Mouse (Mus musculus) embryonic stem cell, embryonic (primary cell): Measurements from ENCODE around the gene Mgst2.

Experiments
- CTCF ChIA-PET, 4 experiments: fragments of 300-600 bp in 2 of 4; fragments of 350-600 bp in 2 of 4; sonication (Branson Sonifier 250); formaldehyde crosslinking; loops; one replicate each; lab custom pipeline; 2022; ENCODE audit warnings: inconsistent platforms in 2 of 4; lab: Charles Lee
- POLR2A ChIA-PET, 4 experiments: fragments of 300-600 bp in 2 of 4; fragments of 350-600 bp in 2 of 4; sonication (Branson Sonifier 250); formaldehyde crosslinking; loops; one replicate each; lab custom pipeline; 2022; ENCODE audit warnings: antibody characterized with exemption in 4 of 4, inconsistent platforms in 1 of 4; lab: Charles Lee

Mgst2 gene

DNA sequence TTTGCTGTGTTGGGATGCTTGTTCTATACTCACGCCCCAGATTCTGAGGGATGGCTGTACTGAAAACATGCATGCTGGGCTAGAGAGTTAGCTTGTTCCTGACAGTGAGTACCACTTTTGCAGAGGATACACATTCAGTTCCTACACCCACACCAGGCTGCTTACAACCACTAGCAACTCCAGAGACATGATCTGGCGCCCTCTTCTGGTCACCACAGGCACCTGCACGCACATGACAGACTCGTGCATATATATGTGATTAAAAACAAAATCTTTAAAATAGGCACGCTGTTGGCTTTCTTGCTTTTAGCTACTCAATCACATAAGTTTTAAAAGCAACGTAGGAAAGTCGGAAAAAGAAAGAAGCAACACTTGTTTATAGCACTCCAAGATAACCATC lies 45.1 kb downstream of the Mgst2 start:
- ChIA-PET POLR2A (interaction anchor here in 2 of 4 experiments (0.6 to 0.8 kb wide), 3 partner anchors 23 to 211 kb away, joined by 3 to 4 read pairs (median 3); no protein-coding TSS in a partner anchor), CTCF (interaction anchor here in 3 of 4 experiments (0.6 to 1.0 kb wide), 7 partner anchors 26 to 278 kb away, joined by 3 to 4 read pairs (median 3); partner anchors contain the start of gene Rab33b (in 1 of the 3))

DNA sequence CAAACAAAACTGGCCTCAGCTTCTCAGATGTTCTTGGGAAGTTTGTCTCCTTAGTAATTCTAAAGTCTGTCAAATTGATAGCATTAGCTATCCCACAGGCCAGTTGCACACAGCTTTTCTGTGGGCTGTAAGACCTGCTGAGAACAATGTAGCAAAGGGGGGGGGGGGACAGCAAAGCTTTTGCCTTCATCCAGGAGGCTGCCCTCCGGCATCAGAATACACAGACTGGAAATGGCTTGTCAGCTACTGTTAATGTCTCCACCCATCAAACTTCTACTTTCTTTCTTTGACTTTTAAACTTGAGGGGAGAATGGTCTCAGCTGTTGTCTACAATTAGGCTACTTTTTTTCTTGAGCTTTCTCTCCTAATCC lies 48.2 kb downstream of the Mgst2 start:
- POLR2A ChIA-PET, result interaction anchor here in 3 of 4 experiments (0.6 to 1.4 kb wide), 9 partner anchors 16 to 553 kb away, joined by 3 to 10 read pairs (median 3); partner anchors contain the start of gene Rab33b (in 2 of the 3)
- CTCF ChIA-PET, result interaction anchor here in 2 of 4 experiments (0.6 to 1.3 kb wide), 8 partner anchors 8 to 512 kb away, joined by 3 to 7 read pairs (median 4); partner anchors contain the start of gene Rab33b (in 1 of the 2)

DNA sequence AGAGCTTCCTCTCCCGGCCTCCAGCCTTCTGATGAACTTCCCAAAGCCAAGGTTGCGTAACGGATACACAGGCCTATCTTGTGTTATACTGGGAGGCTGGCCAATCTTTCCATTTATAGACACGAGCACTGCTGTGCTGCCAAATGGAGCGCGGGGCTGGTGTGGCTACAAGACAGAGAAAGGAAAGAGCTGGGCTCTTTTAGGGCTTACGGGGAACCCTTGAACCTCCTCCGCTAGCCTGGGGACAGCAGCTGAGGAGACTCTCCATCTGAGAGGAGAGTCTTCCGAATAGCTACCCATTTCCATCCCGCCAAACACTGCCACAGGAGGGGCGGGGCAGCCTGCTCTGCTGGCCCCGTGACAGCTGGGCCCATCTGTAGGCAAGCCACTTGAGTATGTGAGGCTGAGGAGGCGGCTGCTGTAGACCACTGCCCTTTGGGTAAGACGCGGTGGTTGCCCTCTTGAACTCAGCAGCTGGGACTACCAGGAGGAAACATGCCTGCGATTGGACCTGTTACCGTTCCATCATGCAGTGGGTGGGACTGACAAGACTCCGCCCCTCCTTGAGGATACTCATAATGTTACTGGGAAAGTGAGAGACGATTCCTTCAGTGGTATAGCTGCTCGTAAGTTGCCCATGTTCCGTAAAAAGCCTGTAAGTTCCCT lies 48.7 kb downstream of the Mgst2 start:
- ChIA-PET CTCF (interaction anchor here in 2 of 4 experiments (0.6 to 1.3 kb wide), 7 partner anchors 8 to 511 kb away, joined by 3 to 7 read pairs (median 4); partner anchors contain the start of gene Rab33b (in 1 of the 2)), POLR2A (interaction anchor here in 3 of 4 experiments (0.6 to 1.4 kb wide), 11 partner anchors 15 to 553 kb away, joined by 3 to 10 read pairs (median 3); partner anchors contain the start of gene Rab33b (in 2 of the 3))

DNA sequence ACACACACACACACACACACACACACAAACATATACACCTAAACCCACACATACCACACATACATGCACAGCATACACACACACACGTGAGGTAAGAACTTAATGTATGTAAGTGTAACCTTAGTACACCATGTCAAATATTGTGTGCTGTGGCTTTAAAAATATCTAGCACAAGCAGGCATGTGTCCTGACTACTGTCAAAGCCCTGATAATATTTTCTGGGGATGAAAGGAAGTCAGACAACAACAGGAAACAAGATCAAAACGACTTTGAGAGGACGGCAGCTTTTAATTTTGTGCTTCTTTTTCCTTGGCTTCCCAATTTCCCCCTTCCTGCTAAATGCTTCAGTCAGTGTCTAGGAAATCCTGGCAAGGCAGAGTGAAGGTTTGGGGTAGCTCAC lies 52.2 kb downstream of the Mgst2 start:
- ChIA-PET POLR2A (no interaction called here), CTCF (no interaction called here)

DNA sequence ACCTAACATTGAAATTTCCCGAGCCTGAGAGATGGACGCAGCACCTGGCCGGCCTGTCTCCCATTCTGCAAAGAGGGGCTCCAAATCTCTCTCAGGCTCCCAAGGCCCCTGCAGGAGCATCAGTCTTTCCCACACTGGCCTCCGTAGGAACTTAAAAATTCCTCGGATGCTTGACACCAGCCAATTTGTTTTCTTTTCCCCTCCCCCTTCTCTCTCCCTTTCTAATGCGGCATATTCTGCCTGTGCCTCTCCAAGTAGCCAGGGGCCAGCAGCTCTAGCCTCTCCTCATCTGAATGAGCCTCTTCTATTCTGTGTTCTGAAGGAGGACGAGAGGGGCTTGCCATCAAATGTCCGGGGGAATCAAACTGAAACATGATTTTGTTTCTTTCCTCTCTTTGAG lies 53.1 kb downstream of the Mgst2 start:
- POLR2A ChIA-PET, result no interaction called here
- CTCF ChIA-PET, result no interaction called here

DNA sequence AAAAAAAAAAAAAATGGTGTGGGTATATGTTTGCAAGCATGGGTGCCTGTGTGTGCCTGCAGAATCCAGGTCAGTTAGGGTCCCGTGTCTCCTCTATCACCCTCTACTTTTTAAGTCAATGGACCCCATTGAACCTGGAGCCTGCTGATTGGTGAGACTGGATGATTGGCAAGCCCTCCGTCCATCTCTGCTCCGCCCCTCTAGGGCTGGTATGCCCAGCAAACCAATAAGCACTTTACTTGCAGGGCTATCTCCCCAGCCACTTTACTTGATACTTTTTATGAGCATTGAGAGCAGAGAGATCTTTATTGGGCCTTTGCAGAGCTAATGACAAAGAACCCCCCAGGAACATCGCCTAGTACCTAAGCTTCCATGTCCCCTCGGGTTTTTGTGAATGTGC lies 54.3 kb downstream of the Mgst2 start:
- POLR2A ChIA-PET, result interaction anchor here in 1 of 4 experiments (0.9 kb wide), 1 partner anchor 28 kb away, joined by 3 read pairs; no protein-coding TSS in a partner anchor
- CTCF ChIA-PET, result no interaction called here

DNA sequence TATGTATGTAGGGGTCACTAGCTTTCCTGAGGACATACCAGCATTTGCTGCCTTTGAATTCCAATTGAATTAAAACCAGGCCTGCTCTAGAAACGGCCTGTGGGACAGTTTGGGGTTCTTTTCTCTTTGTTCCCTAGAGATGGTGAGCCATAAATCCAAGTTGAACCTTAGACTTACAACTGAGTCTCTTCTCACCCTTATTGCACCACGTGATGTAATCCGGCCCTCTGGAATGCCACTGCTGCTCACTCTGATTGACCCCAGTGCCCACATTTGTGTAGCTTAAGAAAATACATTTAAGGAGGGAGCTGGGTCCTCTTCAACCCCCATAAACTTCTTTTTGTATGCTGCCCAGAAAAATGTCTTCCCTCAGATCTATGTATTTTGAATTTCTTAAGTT lies 57.3 kb downstream of the Mgst2 start:
- ChIA-PET POLR2A (interaction anchor here in 2 of 4 experiments (0.7 to 0.9 kb wide), 2 partner anchors 8 to 23 kb away, joined by 3 to 4 read pairs; no protein-coding TSS in a partner anchor), CTCF (no interaction called here)

DNA sequence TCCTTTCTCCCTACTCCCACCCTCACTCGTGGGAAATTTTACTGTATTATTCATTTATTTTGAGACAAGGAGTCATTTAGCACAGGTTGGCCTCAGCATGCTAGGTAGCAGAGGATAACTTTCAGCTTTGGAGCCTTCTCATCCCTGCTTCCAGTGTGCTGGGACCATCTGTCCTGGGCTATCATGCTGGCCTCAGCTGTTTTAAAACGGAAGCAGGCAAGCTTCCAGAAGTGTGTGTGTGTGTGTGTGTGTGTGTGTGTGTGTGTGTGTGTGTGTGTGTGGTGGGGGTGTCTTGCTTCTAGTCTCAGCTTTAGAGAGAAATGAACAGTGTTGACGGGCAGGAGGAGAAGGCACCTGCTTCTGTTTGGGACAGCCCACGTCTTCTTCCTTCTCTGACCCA lies 57.7 kb downstream of the Mgst2 start:
- ChIA-PET CTCF (interaction anchor here in 1 of 4 experiments (0.6 kb wide), 1 partner anchor 304 kb away, joined by 5 read pairs; no protein-coding TSS in a partner anchor), POLR2A (interaction anchor here in 2 of 4 experiments (0.7 to 0.9 kb wide), 2 partner anchors 8 to 23 kb away, joined by 3 to 4 read pairs; no protein-coding TSS in a partner anchor)

DNA sequence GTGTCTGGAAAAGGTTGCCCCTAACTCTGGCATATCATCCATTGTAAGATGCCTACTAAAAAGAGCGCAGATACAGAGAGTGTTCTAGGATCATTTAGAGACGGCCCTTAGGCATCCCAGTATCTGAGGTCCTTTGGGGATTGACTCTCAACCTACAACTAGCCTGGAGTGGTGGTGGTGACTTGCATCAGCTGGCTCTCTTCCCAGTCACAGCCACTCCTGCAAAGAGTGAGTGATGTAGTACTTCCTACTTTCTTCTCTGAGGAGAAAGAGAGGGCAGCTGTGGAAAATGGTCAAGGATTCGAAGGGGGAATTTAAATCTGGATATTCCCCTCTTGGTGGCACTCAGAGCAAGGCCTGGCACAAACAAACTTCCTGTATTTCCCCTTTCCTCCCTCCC lies 59.2 kb downstream of the Mgst2 start:
- ChIA-PET CTCF (no interaction called here), POLR2A (interaction anchor here in 1 of 4 experiments (0.5 kb wide), 1 partner anchor 12 kb away, joined by 3 read pairs; no protein-coding TSS in a partner anchor)

DNA sequence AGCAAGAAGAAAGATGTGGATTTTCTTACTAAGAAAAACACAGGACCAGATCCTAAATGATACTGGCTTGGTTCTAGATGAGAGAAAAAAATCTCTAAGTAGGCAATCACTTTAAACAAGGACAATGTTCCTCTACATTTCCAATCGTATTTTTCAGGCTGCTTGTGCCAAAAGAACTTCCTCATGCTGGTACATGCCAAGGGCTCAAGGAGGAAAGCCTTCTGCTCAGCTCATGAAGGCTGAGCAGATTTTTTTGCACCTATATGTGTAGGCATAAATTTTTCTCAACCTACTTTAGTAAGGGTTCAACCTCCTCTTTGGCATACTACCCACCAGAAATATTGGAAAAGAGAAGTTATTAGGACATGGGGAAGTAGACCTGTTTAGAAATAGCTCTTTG lies 59.8 kb downstream of the Mgst2 start:
- CTCF ChIA-PET, result no interaction called here
- POLR2A ChIA-PET, result interaction anchor here in 1 of 4 experiments (0.5 kb wide), 1 partner anchor 11 kb away, joined by 3 read pairs; no protein-coding TSS in a partner anchor

DNA sequence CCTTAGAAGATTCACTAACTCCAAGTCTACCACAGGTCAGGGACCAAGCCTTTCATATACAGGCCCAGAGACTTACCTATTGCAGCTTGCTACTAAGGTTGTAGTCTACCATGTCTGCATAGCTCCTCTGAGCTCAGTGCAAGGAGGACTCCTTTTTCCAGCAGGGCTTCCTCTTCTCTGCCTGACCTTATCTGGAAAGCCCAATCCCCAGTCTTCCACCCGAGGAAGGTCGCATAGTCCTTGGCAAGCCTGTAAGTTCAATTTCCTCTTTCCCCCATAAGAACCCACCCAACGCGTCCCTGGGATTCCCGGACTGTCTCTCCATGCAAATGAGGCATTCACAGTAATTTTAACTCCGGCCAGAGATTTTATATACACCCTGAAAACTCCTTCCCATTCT lies 66.1 kb downstream of the Mgst2 start:
- POLR2A ChIA-PET, result no interaction called here
- CTCF ChIA-PET, result interaction anchor here in 2 of 4 experiments (1.4 to 2.1 kb wide), 2 partner anchors 25 to 187 kb away, joined by 3 to 5 read pairs; no protein-coding TSS in a partner anchor

DNA sequence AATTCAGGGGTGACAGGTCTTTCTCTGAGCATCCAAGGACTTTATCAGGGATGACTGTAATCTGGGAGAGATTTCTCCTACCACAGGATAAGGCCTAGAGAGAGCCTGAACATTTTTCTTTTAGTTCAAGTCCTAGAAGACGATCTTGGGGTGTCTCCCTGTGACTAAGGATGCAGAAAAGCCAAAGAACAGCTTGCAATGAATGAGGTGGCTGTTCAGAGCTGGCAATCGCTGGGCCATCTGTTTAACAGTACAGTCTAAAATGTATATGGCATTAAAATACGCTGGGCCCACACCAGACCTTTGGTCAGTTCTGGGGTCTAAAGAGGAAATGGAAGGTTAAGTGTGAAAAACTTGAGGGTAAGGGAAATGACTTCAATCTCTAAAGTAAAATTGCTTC lies 67.3 kb downstream of the Mgst2 start:
- ChIA-PET POLR2A (no interaction called here), CTCF (no interaction called here)

DNA sequence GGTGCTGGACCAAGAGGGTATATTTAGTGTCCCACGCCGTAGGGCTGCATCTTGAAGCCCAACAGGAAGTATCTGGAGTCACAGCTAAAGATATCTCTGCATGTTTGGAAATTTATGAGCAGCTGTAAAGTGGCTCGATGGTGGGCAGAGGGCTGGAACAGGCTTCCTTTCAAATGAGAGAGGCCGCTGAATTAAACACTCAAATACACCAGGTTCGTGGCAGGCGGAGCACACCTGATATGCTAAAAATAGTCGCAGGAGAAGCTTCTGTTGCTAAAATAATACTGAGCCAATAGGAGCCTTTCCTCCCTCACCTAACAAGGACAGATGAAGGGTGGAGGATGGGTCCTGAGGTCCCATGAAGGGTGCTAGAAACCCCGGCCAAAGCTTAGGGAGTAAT lies 67.8 kb downstream of the Mgst2 start:
- ChIA-PET CTCF (no interaction called here), POLR2A (interaction anchor here in 1 of 4 experiments (0.6 kb wide), 2 partner anchors 23 to 250 kb away, joined by 3 read pairs; no protein-coding TSS in a partner anchor)

DNA sequence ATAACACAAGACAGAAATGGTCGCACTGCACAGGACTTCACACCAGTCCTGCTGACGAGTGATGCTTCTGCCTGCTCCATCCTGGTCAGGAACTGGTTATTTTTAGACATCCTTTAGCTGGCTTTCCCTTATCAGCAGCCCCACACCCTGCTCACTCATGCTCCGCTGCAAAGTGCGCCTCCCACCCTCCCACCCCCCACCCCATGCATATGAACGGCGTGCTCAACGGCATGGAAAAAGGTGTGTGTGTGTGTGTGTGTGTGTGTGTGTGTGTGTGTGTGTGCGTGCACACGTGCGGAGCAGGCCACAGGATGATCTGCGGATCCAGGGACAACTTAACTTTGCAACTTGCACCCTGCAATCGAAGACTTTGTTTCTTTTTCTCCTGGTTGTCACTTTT lies 68.3 kb downstream of the Mgst2 start:
- ChIA-PET CTCF (no interaction called here), POLR2A (interaction anchor here in 1 of 4 experiments (0.6 kb wide), 2 partner anchors 24 to 250 kb away, joined by 3 read pairs; no protein-coding TSS in a partner anchor)

DNA sequence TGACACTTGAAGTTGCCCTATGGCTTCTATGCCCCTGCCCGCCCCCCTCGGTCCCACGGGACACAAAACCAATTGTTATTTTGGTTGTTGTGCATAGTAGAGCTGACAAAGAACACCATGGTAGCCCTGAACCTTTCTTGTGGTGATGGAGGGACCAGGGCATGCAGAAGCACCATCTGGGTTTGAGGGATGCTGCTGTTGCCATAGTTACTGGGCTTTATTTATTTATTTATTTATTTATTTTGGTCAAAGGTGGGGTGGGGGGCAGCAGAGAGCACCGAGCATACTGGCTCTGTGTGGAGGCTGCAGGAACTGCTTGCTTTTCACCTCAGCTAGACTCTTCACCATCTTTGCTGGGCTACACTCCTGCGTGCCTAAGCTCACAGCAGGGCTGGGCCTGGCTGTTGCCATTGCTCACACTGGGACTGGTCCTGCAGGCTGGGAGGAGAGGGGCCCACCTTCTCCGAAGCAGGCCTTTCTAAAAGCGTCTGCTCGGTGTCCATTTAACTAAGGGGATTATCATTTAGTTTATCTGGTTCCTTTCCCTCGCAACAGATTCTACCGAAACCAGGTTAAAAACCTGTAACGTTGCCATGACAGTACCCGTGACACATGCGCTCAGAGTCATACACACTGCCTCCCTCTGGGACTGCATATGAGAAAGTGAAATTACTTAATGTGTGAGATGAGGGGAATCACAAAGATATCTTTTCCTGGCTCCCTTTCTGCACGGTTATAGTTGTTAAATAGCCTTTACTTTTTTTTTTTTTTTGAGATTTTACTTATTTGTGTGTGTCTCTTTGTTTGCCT lies 69.2 kb downstream of the Mgst2 start:
- ChIA-PET POLR2A (interaction anchor here in 1 of 4 experiments (0.7 kb wide), 1 partner anchor 32 kb away, joined by 6 read pairs; no protein-coding TSS in a partner anchor), CTCF (no interaction called here)

DNA sequence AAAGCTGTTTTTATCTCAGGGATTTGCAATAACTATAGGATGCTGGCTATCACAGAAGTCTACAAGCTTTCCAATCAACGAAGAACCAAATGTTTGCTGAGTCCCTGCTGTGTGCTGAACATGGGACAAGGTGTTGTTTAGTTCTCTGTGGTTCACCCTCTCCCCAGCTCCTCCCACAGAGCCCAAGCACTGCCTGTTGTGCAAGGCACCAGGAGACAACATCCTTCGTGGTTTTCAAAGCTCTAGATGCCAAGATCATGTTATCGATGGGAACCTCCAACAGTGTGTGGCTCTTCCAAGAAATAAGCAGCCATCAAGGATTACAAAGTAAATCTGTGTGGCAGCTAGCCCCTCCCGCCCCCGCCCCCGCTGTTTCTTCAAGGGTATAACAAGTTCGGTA lies 70.5 kb downstream of the Mgst2 start:
- POLR2A ChIA-PET, result interaction anchor here in 2 of 4 experiments (0.6 to 1.0 kb wide), 3 partner anchors 9 to 329 kb away, joined by 3 to 8 read pairs (median 3); no protein-coding TSS in a partner anchor
- CTCF ChIA-PET, result interaction anchor here in 2 of 4 experiments (0.6 to 0.9 kb wide), 3 partner anchors 22 to 916 kb away, joined by 3 to 4 read pairs (median 3); no protein-coding TSS in a partner anchor

DNA sequence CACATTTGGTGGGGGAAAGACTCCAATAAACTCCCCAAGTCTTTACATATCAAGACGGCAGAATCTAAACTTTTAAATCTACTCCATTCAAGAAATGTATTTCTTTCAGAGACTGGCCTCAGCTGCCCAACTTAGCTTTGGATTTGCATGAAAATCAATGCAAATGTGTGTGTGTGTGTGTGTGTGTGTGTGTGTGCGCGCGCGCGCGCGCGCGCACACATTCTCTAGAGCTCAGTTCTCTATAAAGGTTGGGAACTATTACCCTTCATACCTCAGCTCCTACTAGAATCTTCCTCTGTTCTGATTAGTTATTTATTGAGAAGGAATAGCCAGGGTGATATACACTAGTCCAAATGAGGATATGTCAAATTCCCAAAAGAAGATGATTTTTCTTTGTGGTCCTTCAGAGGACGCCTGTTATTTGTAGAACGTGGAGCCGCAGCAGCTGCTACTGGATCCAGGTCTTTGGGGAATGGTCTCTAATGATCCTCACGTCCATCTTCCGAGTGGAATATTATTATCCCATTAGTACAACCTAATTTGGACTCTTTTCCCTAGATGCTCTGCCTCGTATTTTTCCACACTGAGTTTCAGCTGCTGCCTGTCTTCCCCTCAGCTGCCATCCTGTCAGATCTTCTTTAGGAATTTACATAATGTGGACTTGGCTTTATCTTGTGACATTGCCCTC lies 71.9 kb downstream of the Mgst2 start:
- CTCF ChIA-PET, result interaction anchor here in 3 of 4 experiments (0.6 to 1.0 kb wide), 5 partner anchors 27 to 443 kb away, joined by 3 to 4 read pairs (median 3); no protein-coding TSS in a partner anchor

More for the DNA sequence above, 71.9 kb downstream of the Mgst2 start:
- POLR2A ChIA-PET, result interaction anchor here in 2 of 4 experiments (0.5 to 0.6 kb wide), 2 partner anchors 173 to 519 kb away, joined by 3 read pairs; no protein-coding TSS in a partner anchor
